ENCODE assay signal across 8 mouse cellular contexts in genomic region chr8:45410882-45411281, GRCm38 (mm10). TPM values are rescaled to one million over a fixed set of nuclear protein-coding genes. Genes with fewer than 3 reads are reported as not detected.
A peak's percentile ranks its signal among the peaks of the same experiment; 100 is the strongest.
DNase-seq lines count a peak whose midpoint lies in the region; ATAC-seq and TF ChIP-seq lines count a peak whose summit lies in the region.

TSS of gene Tlr3 (minus strand) at chr8:45411080.

- no peaks in the 10 kb centered on the region for H3K27me3 ChIP-seq in kidney, embryonic 16.5 days (ENCODE audit: insufficient read depth, low read length)
- H3K27me3 ChIP-seq in midbrain, embryonic 13.5 days, result no peaks in the 10 kb centered on the region

- H3K4me3 ChIP-seq in left cerebral cortex, adult 2 months, result peak within 1 kb of the TSS; percentile 58
- peak within 1 kb of the TSS; percentile 48 for H3K4me3 ChIP-seq in kidney, embryonic 16.5 days (ENCODE audit: low read length)
- peak within 1 kb of the TSS; percentile 33 for H3K4me3 ChIP-seq in midbrain, embryonic 13.5 days (replicated peaks)

- DNase-seq in left cerebral cortex, adult 2 months (ENCODE audit: extremely low spot score in 1 of 2, low spot score in 2 of 2), result no peak
- DNase-seq in left cerebral cortex, postnatal 14 days (ENCODE audit: low spot score in 2 of 2), result no peak
- peak; percentile 14 for DNase-seq in fibroblast of lung, adult 2 months (ENCODE audit: low read depth)
- DNase-seq in thymus, postnatal 4 days, result no peak
- DNase-seq in left cerebral cortex, adult 11 months (ENCODE audit: low spot score), result no peak
- no peak for DNase-seq in natural killer cell, adult 2 months (ENCODE audit: low spot score in 2 of 2)

- intact Hi-C loops in left cerebral cortex, adult 2 months (cut with DNase I), result no loop called here
- intact Hi-C loops in left cerebral cortex, postnatal 14 days (cut with DNase I), result no loop called here

- H3K9ac ChIP-seq in kidney, embryonic 16.5 days (replicated peaks; ENCODE audit: low read length), result peak within 1 kb of the TSS; percentile 65
- H3K9ac ChIP-seq in midbrain, embryonic 13.5 days (replicated peaks), result peak within 1 kb of the TSS; percentile 39; the same call in 1 of the 2 replicates

- 63% methylated on average over 2 of the region's 2 CpGs for WGBS in kidney, embryonic 16.5 days
- WGBS in midbrain, embryonic 13.5 days, result 79% methylated on average over 2 of the region's 2 CpGs

- H3K9me3 ChIP-seq in kidney, embryonic 16.5 days (ENCODE audit: low read length), result no peaks in the 10 kb centered on the region
- no peaks in the 10 kb centered on the region for H3K9me3 ChIP-seq in midbrain, embryonic 13.5 days

- peak within 1 kb of the TSS; percentile 55 for H3K4me2 ChIP-seq in kidney, embryonic 16.5 days (replicated peaks; ENCODE audit: low read depth, low read length)
- H3K4me2 ChIP-seq in midbrain, embryonic 13.5 days (replicated peaks), result peak within 1 kb of the TSS; percentile 60

- no peak for ATAC-seq in kidney, embryonic 16.5 days (ENCODE audit: low FRiP score, low TSS enrichment)
- no peak for ATAC-seq in midbrain, embryonic 13.5 days

- peak within 1 kb of the TSS; percentile 81 for H3K27ac ChIP-seq in left cerebral cortex, adult 2 months
- H3K27ac ChIP-seq in kidney, embryonic 16.5 days (ENCODE audit: low read length), result peak within 1 kb of the TSS; percentile 47
- peak within 1 kb of the TSS; percentile 14; the same call in 1 of the 2 replicates for H3K27ac ChIP-seq in midbrain, embryonic 13.5 days

- no peak for TF ChIP-seq CTCF in left cerebral cortex, adult 2 months (IDR thresholded peaks at IDR 0.05)

- no peaks in the 10 kb centered on the region for H3K36me3 ChIP-seq in kidney, embryonic 16.5 days (ENCODE audit: insufficient read depth, low read length)
- no peaks in the 10 kb centered on the region for H3K36me3 ChIP-seq in midbrain, embryonic 13.5 days

- H3K4me1 ChIP-seq in kidney, embryonic 16.5 days (ENCODE audit: insufficient read depth, low read length), result peaks cover 9% of the 10 kb centered on the region
- H3K4me1 ChIP-seq in midbrain, embryonic 13.5 days (replicated peaks), result peaks cover 7% of the 10 kb centered on the region

RNA-seq across cellular contexts. Expression of gene Tlr3, which starts in this region (rescaled TPM):
- 1 to 10 TPM; 8.7 to 8.8 TPM for total RNA-seq in left cerebral cortex, adult 2 months (2021)
- total RNA-seq in left cerebral cortex, postnatal 14 days (2021), result 1 to 10 TPM; 6.6 to 6.9 TPM
- polyA plus RNA-seq in kidney, embryonic 16.5 days (2015; fragmentation: Nextera tagmentation; extraction: Ambion mirVana), result 3.1 and 3.9 TPM in 2 replicates
- 0.46 and 1.0 TPM in 2 replicates for polyA plus RNA-seq in midbrain, embryonic 13.5 days (2015; fragmentation: Nextera tagmentation; extraction: Ambion mirVana)

Comparison
In these comparisons a context has a peak if more than half of its experiments do, and no peak if none do; other contexts are left out.
1. H3K27ac ChIP-seq: peak in every context shown above with its lines; median percentile 81 in left cerebral cortex, adult 2 months; 47 in kidney, embryonic 16.5 days; 14 in midbrain, embryonic 13.5 days.